Mouse (Mus musculus): ENCODE data around the gene Nme1. TPM values are rescaled to one million over a fixed set of nuclear protein-coding genes. Genes with fewer than 3 reads are reported as not detected.

The Nme1 gene
- polyA plus RNA-seq, 1 experiment from 2014 or later: 259 TPM

GRCm38 (mm10) chr11:93994531-93994930 lies 26.2 kb upstream of the Nme1 start:
- Histone ChIP-seq H3K9me3 (ENCODE audit: control insufficient read depth, low read length) (no peaks in the 10 kb centered on the region), H3K27ac (replicated peaks; ENCODE audit: low read depth, low read length) (no peak overlapping the region), H3K27me3 (ENCODE audit: control insufficient read depth, insufficient read depth, low read length) (no peaks in the 10 kb centered on the region), H3K4me2 (ENCODE audit: low read depth, severe bottlenecking) (no peak overlapping the region), H3K4me1 (ENCODE audit: control insufficient read depth, insufficient read depth, low read length) (peaks cover 5% of the 10 kb centered on the region), H3K9ac (ENCODE audit: low read length) (no peak overlapping the region), H3K4me3 (ENCODE audit: low read depth, low read length) (peak overlapping the region; percentile 77; the same call in 1 of the 2 replicates), H3K36me3 (ENCODE audit: control insufficient read depth, insufficient read depth, low read length) (no peaks in the 10 kb centered on the region)
- no peak for DNase-seq (ENCODE audit: low spot score)
- WGBS: 71% methylated on average over 5 of the region's 5 CpGs
- no peak for ATAC-seq (ENCODE audit: insufficient number of reproducible peaks, low FRiP score, low TSS enrichment, low read depth)

- Histone ChIP-seq H3K4me1 (ENCODE audit: control insufficient read depth, insufficient read depth, low read length) (no peaks in the 10 kb centered on the region), H3K27me3 (ENCODE audit: control insufficient read depth, insufficient read depth, low read length) (no peaks in the 10 kb centered on the region), H3K27ac (replicated peaks; ENCODE audit: low read depth, low read length) (no peak overlapping the region), H3K9ac (ENCODE audit: low read length) (no peak overlapping the region), H3K9me3 (ENCODE audit: control insufficient read depth, low read length) (no peaks in the 10 kb centered on the region), H3K4me3 (ENCODE audit: low read depth, low read length) (no peak overlapping the region), H3K4me2 (ENCODE audit: low read depth, severe bottlenecking) (no peak overlapping the region), H3K36me3 (ENCODE audit: control insufficient read depth, insufficient read depth, low read length) (no peaks in the 10 kb centered on the region)
- DNase-seq (ENCODE audit: low spot score) (no peak), ATAC-seq (ENCODE audit: insufficient number of reproducible peaks, low FRiP score, low TSS enrichment, low read depth) (no peak)
- WGBS: 65% methylated on average over 12 of the region's 12 CpGs
Measured at GRCm38 (mm10) chr11:93988328-93989062, 20.2 kb upstream of the Nme1 start.

GRCm38 (mm10) chr11:93987625-93988327 lies 19.5 kb upstream of the Nme1 start:
- 77% methylated on average over 8 of the region's 8 CpGs for WGBS

GRCm38 (mm10) chr11:93987026-93987425 lies 18.7 kb upstream of the Nme1 start:
- ATAC-seq (ENCODE audit: insufficient number of reproducible peaks, low FRiP score, low TSS enrichment, low read depth): no peak
- no peaks in the 10 kb centered on the region for H3K27me3 ChIP-seq (ENCODE audit: control insufficient read depth, insufficient read depth, low read length)

More at GRCm38 (mm10) chr11:93987625-93988327, 19.5 kb upstream of the Nme1 start:
- Histone ChIP-seq H3K4me1 (ENCODE audit: control insufficient read depth, insufficient read depth, low read length) (no peaks in the 10 kb centered on the region), H3K9me3 (ENCODE audit: control insufficient read depth, low read length) (no peaks in the 10 kb centered on the region), H3K36me3 (ENCODE audit: control insufficient read depth, insufficient read depth, low read length) (no peaks in the 10 kb centered on the region), H3K9ac (ENCODE audit: low read length) (no peak overlapping the region), H3K4me2 (ENCODE audit: low read depth, severe bottlenecking) (no peak overlapping the region), H3K27me3 (ENCODE audit: control insufficient read depth, insufficient read depth, low read length) (no peaks in the 10 kb centered on the region), H3K4me3 (ENCODE audit: low read depth, low read length) (no peak overlapping the region), H3K27ac (replicated peaks; ENCODE audit: low read depth, low read length) (no peak overlapping the region)
- DNase-seq (ENCODE audit: low spot score): no peak
- ATAC-seq (ENCODE audit: insufficient number of reproducible peaks, low FRiP score, low TSS enrichment, low read depth): no peak

GRCm38 (mm10) chr11:93986298-93986697 lies 18.0 kb upstream of the Nme1 start:
- Histone ChIP-seq H3K4me2 (ENCODE audit: low read depth, severe bottlenecking) (no peak overlapping the region), H3K4me3 (ENCODE audit: low read depth, low read length) (no peak overlapping the region), H3K9me3 (ENCODE audit: control insufficient read depth, low read length) (no peaks in the 10 kb centered on the region), H3K4me1 (ENCODE audit: control insufficient read depth, insufficient read depth, low read length) (no peaks in the 10 kb centered on the region), H3K27ac (replicated peaks; ENCODE audit: low read depth, low read length) (no peak overlapping the region), H3K27me3 (ENCODE audit: control insufficient read depth, insufficient read depth, low read length) (no peaks in the 10 kb centered on the region), H3K9ac (ENCODE audit: low read length) (no peak overlapping the region), H3K36me3 (ENCODE audit: control insufficient read depth, insufficient read depth, low read length) (no peaks in the 10 kb centered on the region)
- no peak for DNase-seq (ENCODE audit: low spot score)
- no peak for ATAC-seq (ENCODE audit: insufficient number of reproducible peaks, low FRiP score, low TSS enrichment, low read depth)

More at GRCm38 (mm10) chr11:93987026-93987425, 18.7 kb upstream of the Nme1 start:
- H3K27ac ChIP-seq (replicated peaks; ENCODE audit: low read depth, low read length): no peak overlapping the region
- WGBS: 87% methylated on average over 4 of the region's 4 CpGs
- H3K4me1 ChIP-seq (ENCODE audit: control insufficient read depth, insufficient read depth, low read length): no peaks in the 10 kb centered on the region
- no peak overlapping the region for H3K4me3 ChIP-seq (ENCODE audit: low read depth, low read length)
- DNase-seq (ENCODE audit: low spot score): no peak
- no peak overlapping the region for H3K4me2 ChIP-seq (ENCODE audit: low read depth, severe bottlenecking)
- no peaks in the 10 kb centered on the region for H3K9me3 ChIP-seq (ENCODE audit: control insufficient read depth, low read length)
- H3K9ac ChIP-seq (ENCODE audit: low read length): no peak overlapping the region
- no peaks in the 10 kb centered on the region for H3K36me3 ChIP-seq (ENCODE audit: control insufficient read depth, insufficient read depth, low read length)

GRCm38 (mm10) chr11:93985265-93985664 lies 16.9 kb upstream of the Nme1 start:
- H3K27ac ChIP-seq (replicated peaks; ENCODE audit: low read depth, low read length): no peak overlapping the region
- no peaks in the 10 kb centered on the region for H3K36me3 ChIP-seq (ENCODE audit: control insufficient read depth, insufficient read depth, low read length)
- no peaks in the 10 kb centered on the region for H3K27me3 ChIP-seq (ENCODE audit: control insufficient read depth, insufficient read depth, low read length)
- no peaks in the 10 kb centered on the region for H3K4me1 ChIP-seq (ENCODE audit: control insufficient read depth, insufficient read depth, low read length)
- no peak overlapping the region for H3K4me2 ChIP-seq (ENCODE audit: low read depth, severe bottlenecking)
- H3K9ac ChIP-seq (ENCODE audit: low read length): no peak overlapping the region
- DNase-seq (ENCODE audit: low spot score) (no peak), ATAC-seq (ENCODE audit: insufficient number of reproducible peaks, low FRiP score, low TSS enrichment, low read depth) (no peak)
- WGBS: 87% methylated on average over 5 of the region's 5 CpGs
- H3K9me3 ChIP-seq (ENCODE audit: control insufficient read depth, low read length): no peaks in the 10 kb centered on the region
- no peak overlapping the region for H3K4me3 ChIP-seq (ENCODE audit: low read depth, low read length)

- Histone ChIP-seq H3K36me3 (ENCODE audit: control insufficient read depth, insufficient read depth, low read length) (no peaks in the 10 kb centered on the region), H3K4me3 (ENCODE audit: low read depth, low read length) (no peak overlapping the region), H3K9ac (ENCODE audit: low read length) (no peak overlapping the region), H3K9me3 (ENCODE audit: control insufficient read depth, low read length) (no peaks in the 10 kb centered on the region), H3K27me3 (ENCODE audit: control insufficient read depth, insufficient read depth, low read length) (no peaks in the 10 kb centered on the region), H3K4me2 (ENCODE audit: low read depth, severe bottlenecking) (no peak overlapping the region), H3K27ac (replicated peaks; ENCODE audit: low read depth, low read length) (no peak overlapping the region), H3K4me1 (ENCODE audit: control insufficient read depth, insufficient read depth, low read length) (no peaks in the 10 kb centered on the region)
- 91% methylated on average over 3 of the region's 3 CpGs for WGBS
- DNase-seq (ENCODE audit: low spot score): no peak
- no peak for ATAC-seq (ENCODE audit: insufficient number of reproducible peaks, low FRiP score, low TSS enrichment, low read depth)
Measured at GRCm38 (mm10) chr11:93984619-93985018, 16.3 kb upstream of the Nme1 start.

GRCm38 (mm10) chr11:93979502-93980049 lies 11.3 kb upstream of the Nme1 start:
- DNase-seq (ENCODE audit: low spot score) (no peak), ATAC-seq (ENCODE audit: insufficient number of reproducible peaks, low FRiP score, low TSS enrichment, low read depth) (no peak)
- H3K9ac ChIP-seq (ENCODE audit: low read length): no peak overlapping the region
- no peak overlapping the region for H3K4me3 ChIP-seq (ENCODE audit: low read depth, low read length)
- no peaks in the 10 kb centered on the region for H3K4me1 ChIP-seq (ENCODE audit: control insufficient read depth, insufficient read depth, low read length)
- H3K9me3 ChIP-seq (ENCODE audit: control insufficient read depth, low read length): no peaks in the 10 kb centered on the region
- WGBS: 32% methylated on average over 6 of the region's 6 CpGs
- H3K36me3 ChIP-seq (ENCODE audit: control insufficient read depth, insufficient read depth, low read length): no peaks in the 10 kb centered on the region
- H3K4me2 ChIP-seq (ENCODE audit: low read depth, severe bottlenecking): no peak overlapping the region
- no peaks in the 10 kb centered on the region for H3K27me3 ChIP-seq (ENCODE audit: control insufficient read depth, insufficient read depth, low read length)
- H3K27ac ChIP-seq (replicated peaks; ENCODE audit: low read depth, low read length): no peak overlapping the region
